27 mouse cellular contexts compared by ENCODE assay signal in genomic region chr9:120030421-120030820, GRCm38 (mm10). TPM values are rescaled to one million over a fixed set of nuclear protein-coding genes. Genes with fewer than 3 reads are reported as not detected.
A peak's percentile ranks its signal among the peaks of the same experiment; 100 is the strongest.
DNase-seq lines count a peak whose midpoint lies in the region; ATAC-seq and TF ChIP-seq lines count a peak whose summit lies in the region.
"Had no signal": no experiment of that assay in that cellular context is flagged by ENCODE, and none has a peak within 500 bp of the region (broad histone marks: within the 10 kb centered on the region; RNA-seq: fewer than 3 reads in every experiment).

No protein-coding gene starts in this region.

- peak; percentile 86 for ATAC-seq in CD4-positive, CD25-positive, alpha-beta regulatory T cell, adult 4 months
- ATAC-seq: forebrain, embryonic 15.5 days had no signal

- no peaks in the 10 kb centered on the region; the same call in 1 of the 2 replicates for H3K27me3 ChIP-seq in thymus, adult 2 months (ENCODE audit: control insufficient read depth, insufficient read depth, low read length)
- no peaks in the 10 kb centered on the region for H3K27me3 ChIP-seq in forebrain, embryonic 10.5 days (ENCODE audit: poor library complexity, severe bottlenecking)
- H3K27me3 ChIP-seq: embryonic facial prominence, embryonic 15.5 days; forebrain, embryonic 15.5 days; neural tube, embryonic 15.5 days had no signal

- TF ChIP-seq POLR2A in thymus, adult 2 months (IDR thresholded peaks at IDR 0.05; ENCODE audit: control insufficient read depth, extremely low read depth, insufficient read depth, low read length, poor library complexity): no peak

- 10% methylated on average over 10 of the region's 10 CpGs for WGBS in thymus, adult 2 months
- 89% methylated on average over 10 of the region's 10 CpGs for WGBS in forebrain, embryonic 10.5 days

- no peak overlapping the region for H3K4me3 ChIP-seq in thymus, adult 2 months (ENCODE audit: control insufficient read depth, insufficient read depth, low read length)
- H3K4me3 ChIP-seq in forebrain, embryonic 10.5 days: no peak overlapping the region
- H3K4me3 ChIP-seq: embryonic facial prominence, embryonic 15.5 days; forebrain, embryonic 15.5 days; heart, adult 2 months; hindbrain, embryonic 12.5 days; left cerebral cortex, adult 2 months; liver, embryonic 13.5 days; midbrain, embryonic 10.5 days; neural tube, embryonic 15.5 days had no signal

- H3K9me3 ChIP-seq in forebrain, embryonic 10.5 days: no peaks in the 10 kb centered on the region
- H3K9me3 ChIP-seq: embryonic facial prominence, embryonic 15.5 days; forebrain, embryonic 15.5 days; hindbrain, embryonic 12.5 days; liver, embryonic 13.5 days; midbrain, embryonic 10.5 days; neural tube, embryonic 15.5 days had no signal

- H3K36me3 ChIP-seq in thymus, adult 2 months (ENCODE audit: control insufficient read depth, insufficient read depth, low read length): no peaks in the 10 kb centered on the region
- H3K36me3 ChIP-seq in forebrain, embryonic 10.5 days (replicated peaks): no peaks in the 10 kb centered on the region
- H3K36me3 ChIP-seq: embryonic facial prominence, embryonic 15.5 days; forebrain, embryonic 15.5 days; hindbrain, embryonic 12.5 days; liver, embryonic 13.5 days; midbrain, embryonic 10.5 days; neural tube, embryonic 15.5 days had no signal

- peak; percentile 86 for DNase-seq in induced T-regulatory cell, adult 2 months (ENCODE audit: low read depth)
- DNase-seq in thymus, adult 2 months: peak; percentile 69
- peak; percentile 52 for DNase-seq in thymus, postnatal 4 days
- DNase-seq in adrenal gland, postnatal 25 days: no peak
- no peak for DNase-seq in embryo, embryonic 10.5 days (ENCODE audit: low spot score)
- DNase-seq in forebrain, embryonic 10.5 days (ENCODE audit: extremely low spot score, low spot score): no peak
- DNase-seq: adrenal gland, adult 8-10 months; cerebellum, adult 8-10 months; cerebellum, postnatal 36 days; gastrocnemius, postnatal 36 days; heart, adult 2 months; kidney, adult 18-20 months; kidney, postnatal 4 days; liver, embryonic 13.5 days; lung, adult 2 months; lung, postnatal 36 days; right cerebral cortex, adult 18-20 months; right cerebral cortex, postnatal 4 days had no signal

- H3K27ac ChIP-seq in thymus, adult 2 months (ENCODE audit: control insufficient read depth, insufficient read depth, low read length): no peak overlapping the region
- H3K27ac ChIP-seq in forebrain, embryonic 10.5 days: no peak overlapping the region
- H3K27ac ChIP-seq: embryonic facial prominence, embryonic 15.5 days; forebrain, embryonic 15.5 days; heart, adult 2 months; hindbrain, embryonic 12.5 days; left cerebral cortex, adult 2 months; liver, embryonic 13.5 days; midbrain, embryonic 10.5 days; neural tube, embryonic 15.5 days; stomach, postnatal 0 days had no signal

- no peak for TF ChIP-seq CTCF in thymus, adult 2 months (IDR thresholded peaks at IDR 0.05; ENCODE audit: borderline replicate concordance, control insufficient read depth, extremely low read depth, insufficient read depth, low read length, poor library complexity)

- peaks cover 19% of the 10 kb centered on the region for H3K4me1 ChIP-seq in thymus, adult 2 months (replicated peaks; ENCODE audit: control insufficient read depth, insufficient read depth, low read length)
- H3K4me1 ChIP-seq in forebrain, embryonic 10.5 days: no peaks in the 10 kb centered on the region

RNA-seq across cellular contexts. Expression of gene Xirp1, which starts 7.0 kb away (rescaled TPM):
- polyA plus RNA-seq in CD4-positive, CD25-positive, alpha-beta regulatory T cell, adult 4 months (2017; shearing (Covaris generic)): not detected
- polyA plus RNA-seq in thymus, adult 2 months (2012; rRNA removed): 0.24 and 2.3 TPM in 2 replicates
- 0.12 TPM in 1 of 2 replicates, not detected in the other for total RNA-seq in adrenal gland, postnatal 25 days (2021)
- polyA plus RNA-seq in forebrain, embryonic 10.5 days (2016; fragmentation: Nextera tagmentation; extraction: Ambion mirVana): not detected in 2 replicates
- polyA plus RNA-seq: forebrain, embryonic 15.5 days; midbrain, embryonic 10.5 days; midbrain, postnatal 0 days had no signal

RNA-seq across cellular contexts. Expression of gene Cx3cr1, which starts 39.3 kb away (rescaled TPM):
- under 1 TPM in 1 of 2 experiments, not detected in 1; 0.15 TPM for polyA plus RNA-seq in CD4-positive, CD25-positive, alpha-beta regulatory T cell, adult 4 months (2017; shearing (Covaris generic))
- polyA plus RNA-seq in thymus, adult 2 months (2012; rRNA removed): 5.1 and 7.5 TPM in 2 replicates
- 4.3 and 5.9 TPM in 2 replicates for total RNA-seq in adrenal gland, postnatal 25 days (2021)
- 4.7 and 4.8 TPM in 2 replicates for polyA plus RNA-seq in forebrain, embryonic 10.5 days (2016; fragmentation: Nextera tagmentation; extraction: Ambion mirVana)

RNA-seq across cellular contexts. Expression of gene Csrnp1, which starts 46.0 kb away (rescaled TPM):
- 10 to 100 TPM; 22.7 to 89.4 TPM for polyA plus RNA-seq in CD4-positive, CD25-positive, alpha-beta regulatory T cell, adult 4 months (2017; shearing (Covaris generic))
- 283 and 325 TPM in 2 replicates for polyA plus RNA-seq in thymus, adult 2 months (2012; rRNA removed)
- 12.5 and 13.0 TPM in 2 replicates for total RNA-seq in adrenal gland, postnatal 25 days (2021)
- polyA plus RNA-seq in forebrain, embryonic 10.5 days (2016; fragmentation: Nextera tagmentation; extraction: Ambion mirVana): 3.3 and 4.2 TPM in 2 replicates

Comparison
In these comparisons a context has a peak if more than half of its experiments do, and no peak if none do; other contexts are left out.
1. DNase-seq: peak in induced T-regulatory cell, adult 2 months (single experiment), thymus, adult 2 months (single experiment) and thymus, postnatal 4 days (single experiment); none in adrenal gland, postnatal 25 days (single experiment), embryo, embryonic 10.5 days (single experiment) and forebrain, embryonic 10.5 days (single experiment).